Mouse (Mus musculus) kidney, adult 9 months (tissue): Measurements from ENCODE around the gene Ccdc151.
A peak's percentile ranks its signal among the peaks of the same experiment; 100 is the strongest.

Experiments used
- DNase-seq: peaks from one replicate; pipeline ENCODE4 v3.0.0; 2022

The Ccdc151 gene

GRCm38 (mm10) chr9:21955570-21956281 is 46.7 kb downstream of the Ccdc151 start, which contains the start of gene Swsap1:
Gene Swsap1 (plus strand): TSS chr9:21955755.
- peak; percentile 100 for DNase-seq

GRCm38 (mm10) chr9:21955225-21955569 is 47.2 kb downstream of the Ccdc151 start:
- no peak for DNase-seq

- DNase-seq: no peak
Measured at GRCm38 (mm10) chr9:21954635-21955034, 47.8 kb downstream of the Ccdc151 start.

- DNase-seq: no peak
Measured at GRCm38 (mm10) chr9:21953600-21953999, 48.8 kb downstream of the Ccdc151 start.

GRCm38 (mm10) chr9:21951977-21952376 is 50.5 kb downstream of the Ccdc151 start:
- no peak for DNase-seq

GRCm38 (mm10) chr9:21950322-21950721 is 52.1 kb downstream of the Ccdc151 start:
- DNase-seq: peak; percentile 64

- DNase-seq: no peak
Measured at GRCm38 (mm10) chr9:21948790-21949189, 53.6 kb downstream of the Ccdc151 start.

GRCm38 (mm10) chr9:21948146-21948545 is 54.3 kb downstream of the Ccdc151 start:
- no peak for DNase-seq

- no peak for DNase-seq
Measured at GRCm38 (mm10) chr9:21947540-21948130, 54.8 kb downstream of the Ccdc151 start.

GRCm38 (mm10) chr9:21944267-21944666 is 58.2 kb downstream of the Ccdc151 start:
- DNase-seq: no peak

GRCm38 (mm10) chr9:21943638-21944037 is 58.8 kb downstream of the Ccdc151 start:
- DNase-seq: no peak

- no peak for DNase-seq
Measured at GRCm38 (mm10) chr9:21943046-21943445, 59.4 kb downstream of the Ccdc151 start.
